Mouse (Mus musculus): ENCODE measurements at regions not wholly inside any gene's neighbourhood (a gene's known extent, or its start where the extent isn't known, plus 50 kb on each side); places are given as distances from the start of the nearest gene placed in this dataset.

GRCm38 (mm10) chr11:17324651-17325050 lies 67.3 kb downstream of the C1d start:
- 63% methylated on average over 4 of the region's 4 CpGs for WGBS (ENCODE audit: insufficient replicate concordance)

GRCm38 (mm10) chr11:17325731-17326646 lies 68.6 kb downstream of the C1d start:
- Histone ChIP-seq H3K9ac (ENCODE audit: low read depth, low read length) (no peak overlapping the region), H3K36me3 (ENCODE audit: control insufficient read depth, insufficient read depth, low read length) (no peaks in the 10 kb centered on the region), H3K4me1 (ENCODE audit: control insufficient read depth, insufficient read depth, low read length) (no peaks in the 10 kb centered on the region), H3K4me2 (no peak overlapping the region), H3K27ac (ENCODE audit: low read depth, low read length) (no peak overlapping the region), H3K27me3 (ENCODE audit: control insufficient read depth, insufficient read depth, low read length) (no peaks in the 10 kb centered on the region), H3K9me3 (replicated peaks; ENCODE audit: control insufficient read depth, low read length) (no peaks in the 10 kb centered on the region), H3K4me3 (ENCODE audit: low read depth, low read length) (no peak overlapping the region)
- 75% methylated on average over 10 of the region's 10 CpGs for WGBS (ENCODE audit: insufficient replicate concordance)
- ATAC-seq (replicated peaks; ENCODE audit: insufficient number of reproducible peaks, low FRiP score, low TSS enrichment): no peak

More at GRCm38 (mm10) chr11:17324651-17325050, 67.3 kb downstream of the C1d start:
- H3K27ac ChIP-seq (ENCODE audit: low read depth, low read length): no peak overlapping the region
- no peak overlapping the region for H3K4me3 ChIP-seq (ENCODE audit: low read depth, low read length)
- no peaks in the 10 kb centered on the region for H3K27me3 ChIP-seq (ENCODE audit: control insufficient read depth, insufficient read depth, low read length)
- H3K4me1 ChIP-seq (ENCODE audit: control insufficient read depth, insufficient read depth, low read length): no peaks in the 10 kb centered on the region
- no peak overlapping the region for H3K4me2 ChIP-seq
- no peak for ATAC-seq (replicated peaks; ENCODE audit: insufficient number of reproducible peaks, low FRiP score, low TSS enrichment)
- H3K9ac ChIP-seq (ENCODE audit: low read depth, low read length): no peak overlapping the region
- H3K9me3 ChIP-seq (replicated peaks; ENCODE audit: control insufficient read depth, low read length): no peaks in the 10 kb centered on the region
- no peaks in the 10 kb centered on the region for H3K36me3 ChIP-seq (ENCODE audit: control insufficient read depth, insufficient read depth, low read length)

- no peaks in the 10 kb centered on the region for H3K36me3 ChIP-seq (ENCODE audit: control insufficient read depth, insufficient read depth, low read length)
- H3K9ac ChIP-seq (ENCODE audit: low read depth, low read length): no peak overlapping the region
- no peak overlapping the region for H3K4me2 ChIP-seq
- H3K27me3 ChIP-seq (ENCODE audit: control insufficient read depth, insufficient read depth, low read length): no peaks in the 10 kb centered on the region
- H3K9me3 ChIP-seq (replicated peaks; ENCODE audit: control insufficient read depth, low read length): no peaks in the 10 kb centered on the region
- no peak overlapping the region for H3K4me3 ChIP-seq (ENCODE audit: low read depth, low read length)
- no peaks in the 10 kb centered on the region for H3K4me1 ChIP-seq (ENCODE audit: control insufficient read depth, insufficient read depth, low read length)
- WGBS (ENCODE audit: insufficient replicate concordance): 65% methylated on average over 4 of the region's 4 CpGs
- ATAC-seq (replicated peaks; ENCODE audit: insufficient number of reproducible peaks, low FRiP score, low TSS enrichment): no peak
- no peak overlapping the region for H3K27ac ChIP-seq (ENCODE audit: low read depth, low read length)
These were observed 69.3 kb downstream of the C1d start for GRCm38 (mm10) chr11:17326695-17327094.

- ATAC-seq (replicated peaks; ENCODE audit: insufficient number of reproducible peaks, low FRiP score, low TSS enrichment): no peak
- Histone ChIP-seq H3K4me1 (ENCODE audit: control insufficient read depth, insufficient read depth, low read length) (no peaks in the 10 kb centered on the region), H3K4me3 (ENCODE audit: low read depth, low read length) (no peak overlapping the region), H3K4me2 (no peak overlapping the region), H3K9ac (ENCODE audit: low read depth, low read length) (no peak overlapping the region), H3K9me3 (replicated peaks; ENCODE audit: control insufficient read depth, low read length) (no peaks in the 10 kb centered on the region), H3K27me3 (ENCODE audit: control insufficient read depth, insufficient read depth, low read length) (no peaks in the 10 kb centered on the region), H3K27ac (ENCODE audit: low read depth, low read length) (no peak overlapping the region), H3K36me3 (ENCODE audit: control insufficient read depth, insufficient read depth, low read length) (no peaks in the 10 kb centered on the region)
- 87% methylated on average over 1 of the region's 1 CpGs for WGBS (ENCODE audit: insufficient replicate concordance)
These were observed 94.1 kb downstream of the C1d start for GRCm38 (mm10) chr11:17351476-17351875.

GRCm38 (mm10) chr11:17352148-17353130 lies 95.1 kb downstream of the C1d start:
- Histone ChIP-seq H3K27me3 (ENCODE audit: control insufficient read depth, insufficient read depth, low read length) (no peaks in the 10 kb centered on the region), H3K27ac (ENCODE audit: low read depth, low read length) (no peak overlapping the region), H3K9me3 (replicated peaks; ENCODE audit: control insufficient read depth, low read length) (no peaks in the 10 kb centered on the region), H3K9ac (ENCODE audit: low read depth, low read length) (no peak overlapping the region), H3K4me3 (ENCODE audit: low read depth, low read length) (no peak overlapping the region), H3K4me2 (no peak overlapping the region), H3K4me1 (ENCODE audit: control insufficient read depth, insufficient read depth, low read length) (no peaks in the 10 kb centered on the region), H3K36me3 (ENCODE audit: control insufficient read depth, insufficient read depth, low read length) (no peaks in the 10 kb centered on the region)
- no peak for ATAC-seq (replicated peaks; ENCODE audit: insufficient number of reproducible peaks, low FRiP score, low TSS enrichment)
- WGBS (ENCODE audit: insufficient replicate concordance): 69% methylated on average over 17 of the region's 17 CpGs

- no peak for ATAC-seq (replicated peaks; ENCODE audit: insufficient number of reproducible peaks, low FRiP score, low TSS enrichment)
These were observed 102.4 kb downstream of the C1d start for GRCm38 (mm10) chr11:17359698-17360254.

GRCm38 (mm10) chr11:17377859-17378258 lies 120.5 kb downstream of the C1d start:
- Histone ChIP-seq H3K27me3 (ENCODE audit: control insufficient read depth, insufficient read depth, low read length) (no peaks in the 10 kb centered on the region), H3K9ac (ENCODE audit: low read depth, low read length) (no peak overlapping the region), H3K27ac (ENCODE audit: low read depth, low read length) (no peak overlapping the region), H3K4me2 (no peak overlapping the region), H3K9me3 (replicated peaks; ENCODE audit: control insufficient read depth, low read length) (no peaks in the 10 kb centered on the region), H3K4me3 (ENCODE audit: low read depth, low read length) (no peak overlapping the region), H3K4me1 (ENCODE audit: control insufficient read depth, insufficient read depth, low read length) (no peaks in the 10 kb centered on the region), H3K36me3 (ENCODE audit: control insufficient read depth, insufficient read depth, low read length) (no peaks in the 10 kb centered on the region)
- 78% methylated on average over 3 of the region's 3 CpGs for WGBS (ENCODE audit: insufficient replicate concordance)
- ATAC-seq (replicated peaks; ENCODE audit: insufficient number of reproducible peaks, low FRiP score, low TSS enrichment): no peak

More at GRCm38 (mm10) chr11:17359698-17360254, 102.4 kb downstream of the C1d start:
- Histone ChIP-seq H3K27ac (ENCODE audit: low read depth, low read length) (no peak overlapping the region), H3K4me2 (no peak overlapping the region), H3K27me3 (ENCODE audit: control insufficient read depth, insufficient read depth, low read length) (no peaks in the 10 kb centered on the region), H3K9me3 (replicated peaks; ENCODE audit: control insufficient read depth, low read length) (no peaks in the 10 kb centered on the region), H3K36me3 (ENCODE audit: control insufficient read depth, insufficient read depth, low read length) (no peaks in the 10 kb centered on the region), H3K9ac (ENCODE audit: low read depth, low read length) (no peak overlapping the region), H3K4me3 (ENCODE audit: low read depth, low read length) (no peak overlapping the region), H3K4me1 (ENCODE audit: control insufficient read depth, insufficient read depth, low read length) (no peaks in the 10 kb centered on the region)
- 73% methylated on average over 1 of the region's 1 CpGs for WGBS (ENCODE audit: insufficient replicate concordance)

- Histone ChIP-seq H3K36me3 (ENCODE audit: control insufficient read depth, insufficient read depth, low read length) (no peaks in the 10 kb centered on the region), H3K4me3 (ENCODE audit: low read depth, low read length) (no peak overlapping the region), H3K4me2 (no peak overlapping the region), H3K9ac (ENCODE audit: low read depth, low read length) (no peak overlapping the region), H3K9me3 (replicated peaks; ENCODE audit: control insufficient read depth, low read length) (no peaks in the 10 kb centered on the region), H3K4me1 (ENCODE audit: control insufficient read depth, insufficient read depth, low read length) (no peaks in the 10 kb centered on the region), H3K27ac (ENCODE audit: low read depth, low read length) (no peak overlapping the region), H3K27me3 (ENCODE audit: control insufficient read depth, insufficient read depth, low read length) (no peaks in the 10 kb centered on the region)
- 71% methylated on average over 3 of the region's 3 CpGs for WGBS (ENCODE audit: insufficient replicate concordance)
- no peak for ATAC-seq (replicated peaks; ENCODE audit: insufficient number of reproducible peaks, low FRiP score, low TSS enrichment)
These were observed 129.4 kb downstream of the C1d start for GRCm38 (mm10) chr11:17386756-17387155.

Data from heart, embryonic 11.5 days (tissue).